Mouse (Mus musculus): Measurements from ENCODE around the gene Arrdc1.

DNA sequence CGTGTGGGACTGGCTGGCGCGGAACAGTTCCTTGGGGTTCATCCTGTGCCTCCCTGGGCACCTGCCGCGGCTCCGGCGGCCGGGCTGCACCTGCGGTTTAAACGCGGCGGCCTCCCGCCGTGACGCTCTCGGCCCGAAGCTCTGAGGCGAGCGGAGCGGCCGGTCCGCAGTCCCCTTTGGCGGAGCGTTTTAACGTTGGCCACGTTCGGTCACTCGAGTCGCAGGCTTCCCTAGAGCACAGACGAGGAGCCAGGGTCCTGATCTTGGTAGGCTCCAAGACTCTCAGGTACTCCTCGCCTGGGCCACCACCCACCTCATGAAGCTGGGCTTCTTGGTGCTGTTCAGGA lies 15.1 kb upstream of the Arrdc1 start:
- TF ChIP-seq CTCF (IDR thresholded peaks at IDR 0.05; ENCODE audit: borderline replicate concordance, insufficient read depth, low read length) (no peak), POLR2A (IDR thresholded peaks at IDR 0.05; ENCODE audit: low read depth, low read length) (no peak)

All from embryonic fibroblast, embryonic 13.5 days (primary cell).